Mouse (Mus musculus) midbrain, embryonic 12.5 days (tissue): Measurements from ENCODE around the gene Gm21915. TPM values are rescaled to one million over a fixed set of nuclear protein-coding genes. Genes with fewer than 3 reads are reported as not detected.

Source experiments
- ATAC-seq: fragments of 200-750 bp; cut with Nextera tagmentation; 2 replicates; pipeline ENCODE4 v1.8.0; 2017; ENCODE audit warnings: low read depth, moderate TSS enrichment, moderate library complexity; ENCODE audit not compliant: low FRiP score
- H3K27ac ChIP-seq: fragments of 300-500 bp; sonication (generic); replicated peaks from 2 replicates; pipeline ENCODE4 v1.5.1; 2016; ENCODE audit warnings: mild to moderate bottlenecking
- H3K27me3 ChIP-seq: fragments of 300-500 bp; sonication (generic); 2 replicates; pipeline ENCODE4 v1.6.1; 2016; ENCODE audit warnings: mild to moderate bottlenecking
- H3K36me3 ChIP-seq: fragments of 300-500 bp; sonication (generic); 2 replicates; pipeline ENCODE4 v1.6.1; 2016
- H3K4me1 ChIP-seq: fragments of 300-500 bp; sonication (generic); 2 replicates; pipeline ENCODE4 v1.6.1; 2016
- H3K4me2 ChIP-seq: fragments of 300-500 bp; sonication (generic); replicated peaks from 2 replicates; pipeline ENCODE4 v1.6.1; 2016; ENCODE audit warnings: mild to moderate bottlenecking, moderate library complexity
- H3K4me3 ChIP-seq: fragments of 300-500 bp; sonication (generic); 2 replicates; pipeline ENCODE4 v1.5.1; 2016; ENCODE audit warnings: mild to moderate bottlenecking
- H3K9ac ChIP-seq: fragments of 300-500 bp; sonication (generic); replicated peaks from 2 replicates; pipeline ENCODE4 v1.6.1; 2016; ENCODE audit warnings: mild to moderate bottlenecking, moderate library complexity
- H3K9me3 ChIP-seq: fragments of 300-500 bp; sonication (generic); 2 replicates; pipeline ENCODE4 v1.6.1; 2016; ENCODE audit warnings: mild to moderate bottlenecking
- WGBS: fragments of 180-500 bp; shearing (Covaris S2); methylation state at CpG from one replicate; pipeline ENCODE4 v1.1.7; 2016; 5-methylcytosine and 5-hydroxymethylcytosine counted together
- polyA plus RNA-seq: library from polyadenylated mRNA; unstranded; fragments of >200 nt; fragmentation: Nextera tagmentation; extraction: Ambion mirVana; gene quantifications from 2 replicates; pipeline ENCODE4 v1.2.1, GENCODE M21; 2016

The Gm21915 gene
- not detected in 2 replicates for polyA plus RNA-seq

- Histone ChIP-seq H3K4me1 (peaks cover 12% of the 10 kb centered on the region), H3K36me3 (no peaks in the 10 kb centered on the region), H3K9ac (no peak within 1 kb of the TSS), H3K9me3 (no peaks in the 10 kb centered on the region), H3K27me3 (no peaks in the 10 kb centered on the region), H3K4me2 (peak within 1 kb of the TSS; percentile 7; the same call in 1 of the 2 replicates), H3K27ac (peak within 1 kb of the TSS; percentile 35; the same call in 1 of the 2 replicates), H3K4me3 (no peak within 1 kb of the TSS)
- no peak for ATAC-seq
- 93% methylated on average over 3 of the region's 3 CpGs for WGBS
These were observed at the start of gene Gm21915 for GRCm38 (mm10) chr9:40670313-40670712. Gene Gm21915, plus strand, starts transcription at chr9:40670613.

- WGBS, result 94% methylated on average over 3 of the region's 3 CpGs
These were observed 48.1 kb upstream of the Gm21915 start for GRCm38 (mm10) chr9:40622265-40622664.

GRCm38 (mm10) chr9:40622793-40623192, 47.6 kb upstream of the Gm21915 start:
- no peak for ATAC-seq
- 89% methylated on average over 4 of the region's 4 CpGs for WGBS
- H3K36me3 ChIP-seq, result no peaks in the 10 kb centered on the region

More at GRCm38 (mm10) chr9:40622265-40622664, 48.1 kb upstream of the Gm21915 start:
- no peaks in the 10 kb centered on the region; the same call in 1 of the 2 replicates for H3K27me3 ChIP-seq
- peaks cover 16% of the 10 kb centered on the region for H3K4me1 ChIP-seq
- no peaks in the 10 kb centered on the region for H3K36me3 ChIP-seq
- no peak overlapping the region for H3K27ac ChIP-seq
- no peak overlapping the region for H3K9ac ChIP-seq
- no peaks in the 10 kb centered on the region for H3K9me3 ChIP-seq
- ATAC-seq, result no peak
- no peak overlapping the region for H3K4me3 ChIP-seq
- no peak overlapping the region for H3K4me2 ChIP-seq

GRCm38 (mm10) chr9:40625341-40625740, 45.1 kb upstream of the Gm21915 start:
- H3K27ac ChIP-seq, result peak overlapping the region; percentile 76
- 75% methylated on average over 3 of the region's 3 CpGs for WGBS

More at GRCm38 (mm10) chr9:40622793-40623192, 47.6 kb upstream of the Gm21915 start:
- H3K27ac ChIP-seq, result no peak overlapping the region
- H3K4me3 ChIP-seq, result no peak overlapping the region
- peaks cover 13% of the 10 kb centered on the region for H3K4me1 ChIP-seq
- no peaks in the 10 kb centered on the region; the same call in 1 of the 2 replicates for H3K27me3 ChIP-seq
- H3K9ac ChIP-seq, result no peak overlapping the region
- no peaks in the 10 kb centered on the region for H3K9me3 ChIP-seq
- no peak overlapping the region for H3K4me2 ChIP-seq

DNA sequence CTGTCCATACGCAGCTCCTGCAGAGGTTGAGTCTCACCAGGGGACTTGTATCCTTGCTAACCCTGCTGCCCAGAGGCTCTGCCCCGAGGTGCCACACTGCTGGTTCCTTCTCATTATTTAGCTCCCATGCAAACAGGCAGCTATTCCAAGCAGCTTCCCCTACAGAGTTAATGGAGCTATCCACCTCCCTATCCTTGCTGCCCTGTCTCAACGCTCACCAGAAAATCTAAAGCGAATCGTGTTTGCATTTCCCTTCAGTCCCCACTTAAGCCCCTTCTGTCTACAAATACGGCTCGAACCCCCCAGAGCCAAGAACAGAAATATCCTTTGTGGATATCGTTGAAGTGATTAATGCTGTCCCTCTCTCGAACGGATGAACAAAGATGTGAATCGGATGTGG, 43.8 kb upstream of the Gm21915 start:
- WGBS, result 29% methylated on average over 11 of the region's 11 CpGs
- no peak overlapping the region for H3K9ac ChIP-seq
- H3K27ac ChIP-seq, result peak overlapping the region; percentile 76

More at GRCm38 (mm10) chr9:40625341-40625740, 45.1 kb upstream of the Gm21915 start:
- no peaks in the 10 kb centered on the region for H3K36me3 ChIP-seq
- H3K4me1 ChIP-seq, result peaks cover 12% of the 10 kb centered on the region
- no peak overlapping the region for H3K9ac ChIP-seq
- H3K9me3 ChIP-seq, result no peaks in the 10 kb centered on the region
- ATAC-seq, result no peak
- H3K4me3 ChIP-seq, result no peak overlapping the region
- no peak overlapping the region for H3K4me2 ChIP-seq
- no peaks in the 10 kb centered on the region; the same call in 1 of the 2 replicates for H3K27me3 ChIP-seq

DNA sequence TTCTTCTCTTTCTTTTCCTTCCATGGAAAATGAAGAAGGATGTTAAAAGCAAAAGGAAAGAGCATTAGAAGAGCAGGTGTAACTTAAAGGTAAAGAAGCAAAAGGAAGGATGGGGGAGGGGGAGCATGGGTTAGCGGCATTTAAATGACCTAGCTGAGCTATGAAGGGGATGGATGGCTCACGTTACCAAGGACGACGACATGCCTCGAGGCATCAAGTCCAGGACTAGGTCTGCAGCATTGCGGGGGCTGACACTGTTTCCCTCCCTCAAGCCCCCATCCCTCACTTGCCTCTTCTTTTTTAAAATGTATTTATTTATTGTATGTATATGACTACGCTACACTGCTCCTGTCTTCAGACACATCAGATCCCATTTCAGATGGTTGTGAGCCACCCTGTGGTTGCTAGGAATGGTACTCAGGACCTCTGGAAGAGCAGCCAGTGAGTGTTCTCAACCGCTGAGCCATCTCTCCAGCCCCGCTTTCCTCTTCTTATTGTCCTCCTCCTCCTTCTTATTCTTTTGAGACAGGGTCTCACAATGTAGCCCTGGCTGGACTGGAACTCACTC, 43.2 kb upstream of the Gm21915 start:
- Histone ChIP-seq H3K27ac (peak overlapping the region; percentile 76), H3K4me1 (peaks cover 12% of the 10 kb centered on the region), H3K36me3 (no peaks in the 10 kb centered on the region), H3K4me3 (no peak overlapping the region), H3K9ac (no peak overlapping the region), H3K27me3 (no peaks in the 10 kb centered on the region; the same call in 1 of the 2 replicates), H3K4me2 (peak overlapping the region; percentile 4), H3K9me3 (no peaks in the 10 kb centered on the region)
- WGBS, result 40% methylated on average over 9 of the region's 9 CpGs
- ATAC-seq, result no peak

More for the DNA sequence above, 43.8 kb upstream of the Gm21915 start:
- Histone ChIP-seq H3K9me3 (no peaks in the 10 kb centered on the region), H3K4me2 (peak overlapping the region; percentile 4), H3K36me3 (no peaks in the 10 kb centered on the region), H3K4me1 (peaks cover 12% of the 10 kb centered on the region), H3K4me3 (no peak overlapping the region), H3K27me3 (no peaks in the 10 kb centered on the region; the same call in 1 of the 2 replicates)
- ATAC-seq, result peak; percentile 57; the same call in 1 of the 2 replicates

DNA sequence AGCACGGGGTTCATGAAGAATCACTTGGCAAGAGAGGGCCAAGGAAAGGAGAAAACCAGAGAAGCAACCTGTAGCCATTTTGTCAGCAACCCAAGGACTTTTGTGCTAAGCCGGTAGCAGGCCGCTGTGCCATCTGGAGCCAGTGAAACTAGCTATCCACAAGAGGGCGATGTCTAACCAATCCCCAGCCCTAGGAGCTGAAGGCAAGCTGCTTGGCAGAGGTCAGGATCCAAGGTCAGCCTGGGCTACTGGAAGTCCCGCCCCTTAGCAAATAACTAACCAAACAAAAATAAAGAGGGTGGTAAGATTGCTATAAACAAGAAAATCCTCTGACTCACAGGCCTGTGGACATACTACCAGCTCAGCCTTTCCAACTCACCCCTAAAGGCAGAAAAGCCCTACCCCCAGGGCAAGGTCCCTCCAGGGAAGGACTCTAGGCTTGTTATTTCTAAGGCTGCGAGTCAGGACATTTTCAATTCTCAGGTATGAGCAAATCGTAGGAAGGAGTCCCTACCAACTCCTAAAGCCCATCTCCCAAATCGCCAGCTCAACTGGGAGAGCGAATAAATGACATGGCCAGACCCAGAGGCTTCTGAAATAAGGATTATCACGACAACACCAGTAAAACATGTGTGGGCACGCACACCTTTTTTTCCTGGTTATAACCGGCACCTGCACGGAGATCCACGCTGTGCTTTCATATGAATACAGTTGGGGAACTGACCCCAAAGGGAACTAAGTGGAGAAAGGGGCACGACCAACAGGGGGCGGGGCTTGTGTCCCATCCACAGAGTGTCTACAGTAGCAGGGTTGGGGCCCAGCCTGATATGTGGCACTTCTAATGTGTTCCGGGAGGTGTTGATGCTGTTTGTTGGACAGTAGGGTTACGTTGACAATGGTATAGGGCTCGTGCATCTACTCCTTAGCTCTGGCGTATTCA, 42.0 kb upstream of the Gm21915 start:
- no peaks in the 10 kb centered on the region for H3K9me3 ChIP-seq
- H3K27ac ChIP-seq, result peak overlapping the region; percentile 30; the same call in 1 of the 2 replicates
- H3K27me3 ChIP-seq, result no peaks in the 10 kb centered on the region; the same call in 1 of the 2 replicates
- no peak overlapping the region for H3K4me3 ChIP-seq
- no peak overlapping the region for H3K4me2 ChIP-seq
- no peak overlapping the region for H3K9ac ChIP-seq
- peaks cover 12% of the 10 kb centered on the region for H3K4me1 ChIP-seq
- 0 out of 2 replicates have a peak, but pooled peaks have one; percentile 35 for ATAC-seq
- WGBS, result 66% methylated on average over 20 of the region's 20 CpGs
- no peaks in the 10 kb centered on the region for H3K36me3 ChIP-seq

GRCm38 (mm10) chr9:40629441-40629840, 41.0 kb upstream of the Gm21915 start:
- ATAC-seq, result no peak
- no peaks in the 10 kb centered on the region for H3K9me3 ChIP-seq
- no peaks in the 10 kb centered on the region for H3K36me3 ChIP-seq
- peaks cover 12% of the 10 kb centered on the region for H3K4me1 ChIP-seq
- H3K9ac ChIP-seq, result no peak overlapping the region
- H3K27me3 ChIP-seq, result no peaks in the 10 kb centered on the region; the same call in 1 of the 2 replicates
- 52% methylated on average over 13 of the region's 13 CpGs for WGBS
- H3K4me2 ChIP-seq, result no peak overlapping the region
- H3K27ac ChIP-seq, result no peak overlapping the region
- no peak overlapping the region for H3K4me3 ChIP-seq

- no peak for ATAC-seq
- Histone ChIP-seq H3K9me3 (no peaks in the 10 kb centered on the region), H3K27me3 (no peaks in the 10 kb centered on the region), H3K4me3 (no peak overlapping the region), H3K4me2 (no peak overlapping the region), H3K9ac (no peak overlapping the region), H3K27ac (no peak overlapping the region), H3K4me1 (peaks cover 12% of the 10 kb centered on the region), H3K36me3 (no peaks in the 10 kb centered on the region)
- WGBS, result 72% methylated on average over 6 of the region's 6 CpGs
These were observed 39.3 kb upstream of the Gm21915 start for GRCm38 (mm10) chr9:40631101-40631500.

GRCm38 (mm10) chr9:40631505-40631904, 38.9 kb upstream of the Gm21915 start:
- no peaks in the 10 kb centered on the region for H3K36me3 ChIP-seq
- no peaks in the 10 kb centered on the region for H3K9me3 ChIP-seq
- H3K4me3 ChIP-seq, result no peak overlapping the region
- no peak overlapping the region for H3K4me2 ChIP-seq
- H3K9ac ChIP-seq, result no peak overlapping the region
- peaks cover 12% of the 10 kb centered on the region for H3K4me1 ChIP-seq
- WGBS, result 92% methylated on average over 10 of the region's 10 CpGs
- no peaks in the 10 kb centered on the region for H3K27me3 ChIP-seq
- H3K27ac ChIP-seq, result no peak overlapping the region
- no peak for ATAC-seq

DNA sequence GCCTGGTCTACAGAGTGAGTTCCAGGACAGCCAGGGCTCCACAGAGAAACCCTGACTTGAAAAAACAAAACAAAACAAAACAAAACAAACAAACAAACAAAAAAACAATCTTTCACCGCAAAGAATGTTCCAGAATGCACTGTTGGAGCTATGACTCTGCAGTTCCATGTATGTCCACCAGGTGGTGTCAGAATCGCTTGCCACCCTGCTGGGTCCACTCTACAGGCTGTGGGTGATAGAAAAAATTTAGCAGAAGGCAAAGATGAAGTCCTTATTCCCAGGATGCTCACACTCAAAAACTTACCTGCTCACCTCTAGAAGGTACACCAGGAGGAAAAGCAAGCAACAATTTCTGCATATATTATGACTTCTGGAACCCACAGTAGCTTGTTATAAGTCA, 34.4 kb upstream of the Gm21915 start:
- H3K36me3 ChIP-seq, result no peaks in the 10 kb centered on the region
- WGBS, result 16% methylated on average over 2 of the region's 2 CpGs
- H3K4me2 ChIP-seq, result no peak overlapping the region
- no peak overlapping the region for H3K4me3 ChIP-seq
- H3K27ac ChIP-seq, result no peak overlapping the region
- peaks cover 23% of the 10 kb centered on the region for H3K4me1 ChIP-seq
- H3K9me3 ChIP-seq, result no peaks in the 10 kb centered on the region
- no peaks in the 10 kb centered on the region for H3K27me3 ChIP-seq
- H3K9ac ChIP-seq, result no peak overlapping the region
- ATAC-seq, result no peak
